ENCODE assay signal across 15 mouse cellular contexts in the genomic region with DNA sequence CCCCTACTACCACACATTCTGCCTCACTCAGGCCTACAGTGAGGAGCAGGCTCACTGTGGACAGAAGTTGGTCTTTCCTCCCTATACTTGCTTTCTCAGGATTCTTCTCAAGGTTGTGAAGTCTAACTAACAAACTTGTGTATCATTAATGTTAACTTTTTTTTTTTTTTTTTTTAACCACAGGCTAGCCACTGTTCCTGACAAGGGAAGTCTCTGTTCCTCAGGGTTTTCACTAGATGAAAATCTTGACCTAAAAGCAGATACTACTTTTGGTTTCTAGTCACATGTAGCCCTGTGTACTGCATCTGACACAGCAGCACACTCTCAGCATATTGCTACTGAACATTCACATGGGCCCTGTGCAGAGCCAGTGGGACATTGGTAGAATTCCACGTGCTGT.
"Had no signal": no experiment of that assay in that cellular context is flagged by ENCODE, and none has a peak within 500 bp of the region (broad histone marks: within the 10 kb centered on the region; RNA-seq: fewer than 3 reads in every experiment).

No protein-coding gene starts in this region.

- H3K4me3 ChIP-seq: neural tube, embryonic 13.5 days; neural tube, embryonic 15.5 days; stomach, embryonic 15.5 days had no signal

- H3K27ac ChIP-seq: neural tube, embryonic 13.5 days; neural tube, embryonic 15.5 days; stomach, embryonic 15.5 days; stomach, postnatal 0 days had no signal

- H3K9me3 ChIP-seq: neural tube, embryonic 13.5 days; neural tube, embryonic 15.5 days; stomach, embryonic 15.5 days had no signal

- H3K4me2 ChIP-seq: neural tube, embryonic 13.5 days; neural tube, embryonic 15.5 days; stomach, embryonic 15.5 days had no signal

- H3K9ac ChIP-seq: neural tube, embryonic 13.5 days; neural tube, embryonic 15.5 days; stomach, embryonic 15.5 days had no signal

- H3K36me3 ChIP-seq: neural tube, embryonic 13.5 days; neural tube, embryonic 15.5 days; stomach, embryonic 15.5 days had no signal

- H3K27me3 ChIP-seq: neural tube, embryonic 13.5 days; neural tube, embryonic 15.5 days; stomach, embryonic 15.5 days had no signal

- DNase-seq: retina, postnatal 1 day; right cerebral cortex, postnatal 14 days; right cerebral cortex, postnatal 25 days; right cerebral cortex, postnatal 4 days; spleen, adult 18-20 months; thymus, adult 18-20 months; thymus, adult 2 months; thymus, postnatal 14 days; thymus, postnatal 25 days; thymus, postnatal 36 days; thymus, postnatal 4 days had no signal
